Mouse (Mus musculus) liver, embryonic 16.5 days (tissue): ENCODE data around the gene Pglyrp1. TPM values are rescaled to one million over a fixed set of nuclear protein-coding genes. Genes with fewer than 3 reads are reported as not detected.

Source experiments
- polyA plus RNA-seq: library from polyadenylated mRNA; unstranded; fragments of >200 nt; fragmentation: Nextera tagmentation; extraction: Ambion mirVana; gene quantifications from 2 replicates; pipeline ENCODE4 v1.2.1, GENCODE M21; 2015

The Pglyrp1 gene
- polyA plus RNA-seq, 1 experiment from 2014 or later: 87.5 TPM

Other genes with a start within 250 kb of the Pglyrp1 start
- not detected in 2 replicates for gene Psg21, start 214.6 kb upstream of the Pglyrp1 start, polyA plus RNA-seq
- not detected in 2 replicates for gene Psg20, start 185.1 kb upstream of the Pglyrp1 start, polyA plus RNA-seq
- gene Psg22, start 153.2 kb upstream of the Pglyrp1 start, polyA plus RNA-seq: 0.12 and 0.14 TPM in 2 replicates
- not detected in 2 replicates for gene Psg19, start 72.8 kb upstream of the Pglyrp1 start, polyA plus RNA-seq
- gene Psg17, start 49.7 kb upstream of the Pglyrp1 start, polyA plus RNA-seq: not detected in 2 replicates
- 0.21 and 0.24 TPM in 2 replicates for gene Mill2, start 31.4 kb upstream of the Pglyrp1 start, polyA plus RNA-seq
- 7.9 and 8.4 TPM in 2 replicates for gene Ccdc61, start 39.1 kb downstream of the Pglyrp1 start, polyA plus RNA-seq
- gene Nova2, start 54.6 kb downstream of the Pglyrp1 start, polyA plus RNA-seq: 0.06 and 0.09 TPM in 2 replicates
- not detected in 2 replicates for gene Nanos2, start 116.1 kb downstream of the Pglyrp1 start, polyA plus RNA-seq
- gene Mypop, start 119.9 kb downstream of the Pglyrp1 start, polyA plus RNA-seq: 0.12 and 0.48 TPM in 2 replicates
- gene Irf2bp1, start 132.7 kb downstream of the Pglyrp1 start, polyA plus RNA-seq: 6.4 and 6.6 TPM in 2 replicates
- gene Foxa3, start 152.2 kb downstream of the Pglyrp1 start, polyA plus RNA-seq: 60.8 and 63.7 TPM in 2 replicates
- gene Sympk, start 153.0 kb downstream of the Pglyrp1 start, polyA plus RNA-seq: 13.8 TPM in 2 replicates
- gene Rsph6a, start 183.4 kb downstream of the Pglyrp1 start, polyA plus RNA-seq: not detected in 2 replicates
- gene Dmwd, start 204.9 kb downstream of the Pglyrp1 start, polyA plus RNA-seq: 2.4 and 3.5 TPM in 2 replicates
- gene Dmpk, start 212.5 kb downstream of the Pglyrp1 start, polyA plus RNA-seq: 12.2 and 17.1 TPM in 2 replicates
- 0.77 and 0.93 TPM in 2 replicates for gene Six5, start 223.3 kb downstream of the Pglyrp1 start, polyA plus RNA-seq
- 0.11 and 0.12 TPM in 2 replicates for gene Gm4969, start 247.0 kb downstream of the Pglyrp1 start, polyA plus RNA-seq
- 4.7 and 5.2 TPM in 2 replicates for gene Fbxo46, start 248.5 kb downstream of the Pglyrp1 start, polyA plus RNA-seq